Mouse (Mus musculus) cerebellum, adult 11 months (tissue): ENCODE data around the gene Rapgef5.

Source experiments
- DNase-seq: peaks from one replicate; pipeline ENCODE4 v3.0.0; 2022

Rapgef5 gene

DNA sequence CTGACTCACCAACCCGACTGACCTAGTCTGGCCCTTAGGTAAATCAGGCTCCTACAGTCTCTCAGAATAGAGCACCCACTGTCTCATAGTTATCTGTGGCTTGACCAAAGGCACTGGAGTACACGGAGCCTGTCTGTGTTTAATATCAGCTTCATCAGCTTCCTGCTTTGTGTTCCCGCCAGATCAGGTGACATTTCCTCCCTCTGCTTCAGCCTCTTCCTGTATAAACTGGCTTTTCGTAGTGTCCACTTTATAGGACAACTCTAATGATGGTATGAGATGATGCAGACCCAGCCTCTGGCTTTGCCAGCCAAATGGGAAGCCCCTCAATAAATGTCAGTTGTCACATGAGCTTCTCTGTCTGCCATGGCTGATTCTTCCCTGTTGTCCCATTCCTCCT, 163.5 kb downstream of the Rapgef5 start:
- DNase-seq, result no peak

DNA sequence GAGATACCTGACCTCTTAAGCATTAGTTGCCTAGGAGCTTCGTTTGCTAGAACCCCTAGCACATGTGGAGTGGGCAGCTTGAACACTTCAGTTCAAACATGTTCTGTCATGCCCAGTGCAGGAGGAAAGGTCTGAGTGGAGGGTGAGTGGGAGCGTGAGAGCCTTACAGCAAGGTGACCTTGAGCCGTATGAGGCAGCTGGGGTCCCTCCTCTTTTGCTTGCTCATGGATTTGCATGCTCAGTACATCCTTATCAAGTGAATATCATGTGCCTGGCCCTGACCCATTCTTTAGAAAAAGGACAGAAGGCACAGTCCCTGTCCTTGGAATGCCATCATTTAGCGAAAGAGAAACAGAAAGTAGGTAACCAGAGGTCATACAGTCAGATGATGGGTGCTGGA, 165.0 kb downstream of the Rapgef5 start:
- DNase-seq, result no peak

DNA sequence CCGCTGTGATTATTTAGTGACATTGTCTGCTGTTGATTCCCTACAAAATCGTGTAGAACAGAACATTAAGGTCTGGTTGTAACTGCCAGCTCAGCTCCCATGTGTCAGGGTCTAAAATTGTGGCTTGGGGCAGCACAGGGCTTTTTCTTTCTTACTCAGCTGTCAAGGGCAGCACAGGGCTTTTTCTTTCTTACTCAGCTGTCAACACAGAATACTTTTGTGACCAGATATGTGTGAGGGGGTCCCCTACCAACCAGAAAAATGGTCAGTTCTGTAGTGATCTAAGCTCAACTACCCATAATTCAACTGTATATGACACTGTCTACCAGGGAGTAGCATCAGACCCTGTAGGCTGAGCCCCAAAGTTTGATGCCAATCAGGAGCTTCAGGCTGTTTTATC, 167.1 kb downstream of the Rapgef5 start:
- no peak for DNase-seq

- DNase-seq, result no peak
Observed at GRCm38 (mm10) chr12:117683984-117684383, 167.7 kb downstream of the Rapgef5 start.

- DNase-seq, result no peak
Observed at GRCm38 (mm10) chr12:117684788-117685187, 168.5 kb downstream of the Rapgef5 start.

DNA sequence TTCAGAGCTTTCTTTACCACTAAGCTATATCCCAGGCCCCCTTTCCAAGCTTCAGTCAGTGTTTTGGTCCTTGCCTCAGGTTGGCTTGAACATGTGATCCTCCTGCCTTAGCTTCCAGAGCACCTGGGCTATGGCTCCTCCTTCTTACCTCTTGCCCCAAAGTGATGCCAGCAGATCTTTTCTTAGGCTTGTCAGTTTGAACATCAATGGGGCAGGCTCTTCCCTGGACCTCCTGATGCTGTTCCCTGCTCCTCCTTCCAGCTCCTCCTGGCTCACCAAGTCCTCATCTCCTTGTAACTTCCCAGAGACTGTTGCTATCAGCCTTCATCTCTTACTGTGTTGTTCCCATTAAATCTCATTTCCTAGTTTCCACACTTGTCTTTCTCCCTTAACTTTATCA, 169.1 kb downstream of the Rapgef5 start:
- DNase-seq, result no peak

DNA sequence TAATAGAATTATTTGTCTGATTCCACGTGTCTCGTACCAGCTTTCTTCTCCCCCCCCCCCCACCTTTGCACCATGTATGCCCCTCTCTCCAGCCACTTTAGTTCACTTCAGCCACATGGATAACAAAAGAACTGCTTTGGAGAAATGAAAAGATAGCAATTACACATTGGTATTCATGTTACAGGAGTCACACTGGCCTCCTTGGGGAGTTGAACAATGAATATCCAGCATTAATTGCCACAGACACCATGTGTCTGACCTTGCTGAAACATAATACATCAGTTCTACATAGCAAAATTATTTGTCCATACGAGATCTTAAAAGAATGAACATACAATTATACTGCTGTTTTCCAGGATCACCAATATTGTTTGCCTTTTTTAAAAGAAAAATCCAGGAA, 170.5 kb downstream of the Rapgef5 start:
- no peak for DNase-seq

GRCm38 (mm10) chr12:117688655-117689548, 172.6 kb downstream of the Rapgef5 start:
- DNase-seq, result peak; percentile 12

- DNase-seq, result no peak
Observed at GRCm38 (mm10) chr12:117691336-117691735, 175.1 kb downstream of the Rapgef5 start.

DNA sequence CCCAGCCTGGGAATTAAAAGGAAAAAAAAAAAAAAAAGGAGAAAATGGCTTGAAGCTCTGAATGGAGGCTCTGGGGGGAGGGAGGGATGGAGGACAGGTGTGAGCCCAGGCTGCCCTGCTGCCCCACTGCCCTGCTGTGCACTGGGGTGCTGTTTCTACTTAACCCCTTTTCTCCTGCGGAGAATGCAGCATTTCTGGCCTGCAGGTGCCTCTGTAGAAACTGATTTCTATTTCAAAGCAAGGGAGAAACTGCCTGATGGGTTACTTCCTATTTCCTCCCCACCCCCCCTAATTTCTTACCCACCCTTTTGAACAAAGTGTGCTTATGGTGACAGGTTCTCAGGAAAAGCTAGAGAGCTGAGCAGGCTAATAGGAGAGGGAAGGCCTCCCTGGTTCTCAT, 176.5 kb downstream of the Rapgef5 start:
- DNase-seq, result no peak

- no peak for DNase-seq
Observed at GRCm38 (mm10) chr12:117699950-117700665, 183.8 kb downstream of the Rapgef5 start.

- no peak for DNase-seq
Observed at GRCm38 (mm10) chr12:117700927-117701326, 184.6 kb downstream of the Rapgef5 start.

DNA sequence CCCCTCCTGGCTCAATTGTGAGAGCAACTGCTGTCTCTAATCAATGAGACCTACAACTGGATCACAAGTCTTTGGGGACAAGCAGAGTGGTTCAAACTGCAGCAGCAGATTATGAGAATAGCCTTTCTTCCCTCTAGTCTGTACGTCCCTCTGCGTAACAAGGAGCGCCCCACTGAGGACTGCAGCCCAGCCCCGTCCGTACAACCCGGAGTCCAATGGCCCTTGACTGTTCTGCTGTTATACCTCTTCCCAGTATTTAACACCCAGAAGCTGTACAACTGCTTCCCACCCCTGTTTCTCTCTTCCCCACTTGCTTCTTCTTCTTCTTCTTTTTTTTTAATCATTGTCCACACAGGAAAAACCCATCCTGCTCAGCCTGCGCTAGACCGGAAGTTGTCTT, 186.0 kb downstream of the Rapgef5 start:
- DNase-seq, result no peak

- no peak for DNase-seq
Observed at GRCm38 (mm10) chr12:117702928-117703327, 186.6 kb downstream of the Rapgef5 start.

GRCm38 (mm10) chr12:117703413-117703812, 187.1 kb downstream of the Rapgef5 start:
- DNase-seq, result no peak

DNA sequence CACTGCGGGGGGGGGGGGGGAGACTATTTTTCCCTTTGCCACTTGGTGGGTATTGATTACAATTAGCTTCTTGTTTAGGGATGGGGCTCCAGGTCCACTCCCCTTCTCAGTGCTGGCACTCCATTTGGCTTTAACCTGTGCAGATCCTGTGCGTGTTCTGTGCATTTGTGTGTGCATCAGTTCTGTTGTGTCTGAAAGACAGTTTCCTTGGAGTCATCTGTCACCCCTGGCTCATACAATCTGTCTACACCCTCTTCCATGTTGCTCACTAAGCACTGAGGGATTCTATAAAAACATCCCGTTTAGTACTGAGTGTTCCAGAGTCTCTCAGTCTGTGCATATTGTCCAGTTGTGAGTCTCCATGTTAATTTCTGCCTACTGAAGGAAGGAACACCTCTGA, 189.0 kb downstream of the Rapgef5 start:
- no peak for DNase-seq

DNA sequence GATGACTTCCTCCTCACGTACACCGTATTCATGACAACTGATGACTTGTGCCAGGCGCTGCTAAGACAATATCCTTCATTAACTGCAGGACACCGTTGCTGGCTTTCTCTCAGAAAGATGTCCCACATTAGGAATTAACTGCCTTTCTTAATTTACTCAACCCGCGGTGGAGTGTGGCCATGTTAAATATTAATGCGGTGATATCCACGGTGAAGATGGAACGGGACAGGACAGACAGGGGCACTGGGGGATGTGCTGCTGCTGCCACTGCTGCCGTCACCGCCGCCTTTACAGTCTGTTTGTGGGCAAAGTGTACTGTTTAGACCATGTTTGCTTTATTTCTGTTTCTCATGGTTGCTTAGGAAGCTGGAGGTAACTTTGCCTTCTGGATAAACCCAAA, 193.0 kb downstream of the Rapgef5 start:
- no peak for DNase-seq

DNA sequence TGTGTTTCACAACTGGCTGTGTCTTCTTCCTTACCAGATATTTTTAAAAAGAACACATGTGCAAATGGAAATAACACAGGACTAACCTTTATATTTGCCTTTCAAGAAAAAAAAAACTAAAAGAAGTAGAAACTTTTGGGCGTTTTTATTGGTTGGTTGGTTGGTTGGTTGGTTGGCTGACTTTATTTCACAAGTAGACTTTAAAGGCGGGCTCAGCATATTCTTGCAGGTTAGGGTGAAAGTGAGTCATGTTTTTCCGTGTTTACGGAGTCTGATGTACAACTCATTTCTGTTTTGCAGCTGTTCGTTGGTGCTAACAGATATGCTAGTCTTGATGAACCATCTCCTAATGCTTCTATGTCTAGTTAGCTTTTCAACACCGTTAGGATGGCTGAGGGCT, 196.2 kb downstream of the Rapgef5 start:
- DNase-seq, result no peak

GRCm38 (mm10) chr12:117713616-117714015, 197.3 kb downstream of the Rapgef5 start:
- no peak for DNase-seq

GRCm38 (mm10) chr12:117720794-117721747, 204.8 kb downstream of the Rapgef5 start:
- no peak for DNase-seq

DNA sequence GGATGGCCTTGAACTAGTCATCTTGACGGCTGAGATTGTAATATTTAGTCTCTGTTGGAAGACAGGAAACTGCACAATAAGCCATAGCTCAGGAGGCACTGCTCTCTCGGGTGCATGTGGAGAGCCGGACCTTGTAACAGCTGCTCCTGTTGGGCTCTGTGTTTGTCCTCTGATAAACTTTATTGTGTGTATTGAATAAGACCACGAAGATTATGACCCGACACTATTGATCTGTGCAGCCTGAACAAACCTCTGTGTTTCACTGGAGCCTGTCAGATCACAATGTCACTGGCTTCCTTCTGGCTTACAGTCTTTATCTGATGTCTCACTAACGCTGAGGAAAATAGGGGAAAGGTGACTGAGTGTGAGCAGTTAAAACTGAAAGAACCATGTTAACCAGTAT, 205.5 kb downstream of the Rapgef5 start:
- DNase-seq, result no peak

GRCm38 (mm10) chr12:117725011-117725410, 208.7 kb downstream of the Rapgef5 start:
- no peak for DNase-seq
